Mouse (Mus musculus) neural tube, embryonic 11.5 days (tissue): ENCODE results near the gene Lman2. TPM values are rescaled to one million over a fixed set of nuclear protein-coding genes. Genes with fewer than 3 reads are reported as not detected.

Experiments used
- ATAC-seq: fragments of 200-750 bp; cut with Nextera tagmentation; 2 replicates; pipeline ENCODE4 v1.8.0; 2017; ENCODE audit warnings: moderate number of reproducible peaks, mild to moderate bottlenecking, moderate TSS enrichment, moderate library complexity; ENCODE audit not compliant: insufficient read depth, low FRiP score, low TSS enrichment
- DNase-seq: peaks from one replicate; pipeline ENCODE4 v3.0.0-alpha.2; 2015; ENCODE audit warnings: low spot score
- H3K27ac ChIP-seq: fragments of 300-500 bp; sonication (generic); 2 replicates; pipeline ENCODE4 v1.5.1; 2014; ENCODE audit warnings: low read depth, mild to moderate bottlenecking, low read length
- H3K27me3 ChIP-seq: fragments of 300-500 bp; sonication (generic); 2 replicates; pipeline ENCODE4 v1.6.1; 2014; ENCODE audit warnings: mild to moderate bottlenecking, low read length, mixed read lengths; ENCODE audit not compliant: control insufficient read depth, insufficient read depth
- H3K36me3 ChIP-seq: fragments of 300-500 bp; sonication (generic); 2 replicates; pipeline ENCODE4 v1.6.1; 2014; ENCODE audit warnings: mild to moderate bottlenecking, low read length, moderate library complexity, mixed read lengths; ENCODE audit not compliant: control insufficient read depth, insufficient read depth
- H3K4me1 ChIP-seq: fragments of 300-500 bp; sonication (generic); 2 replicates; pipeline ENCODE4 v1.6.1; 2014; ENCODE audit warnings: low read length, mixed read lengths; ENCODE audit not compliant: control insufficient read depth, insufficient read depth
- H3K4me2 ChIP-seq: fragments of 300-500 bp; sonication (generic); 2 replicates; pipeline ENCODE4 v1.6.1; 2014; ENCODE audit warnings: low read depth, mild to moderate bottlenecking, moderate library complexity
- H3K4me3 ChIP-seq: fragments of 300-500 bp; sonication (generic); 2 replicates; pipeline ENCODE4 v1.5.1; 2014; ENCODE audit warnings: low read depth, low read length
- H3K9ac ChIP-seq: fragments of 300-500 bp; sonication (generic); 2 replicates; pipeline ENCODE4 v1.6.1; 2014; ENCODE audit warnings: mild to moderate bottlenecking, low read length
- H3K9me3 ChIP-seq: fragments of 300-500 bp; sonication (generic); 2 replicates; pipeline ENCODE4 v1.6.1; 2016; ENCODE audit warnings: low read length; ENCODE audit not compliant: control insufficient read depth
- WGBS: fragments of 180-500 bp; shearing (Covaris S2); extraction: QIAGEN DNeasy Blood & Tissue Kit; methylation state at CpG from one replicate; pipeline ENCODE4 v1.1.7; 2014; 5-methylcytosine and 5-hydroxymethylcytosine counted together
- polyA plus RNA-seq: library from polyadenylated mRNA; unstranded; fragments of >200 nt; fragmentation: Nextera tagmentation; extraction: Ambion mirVana; gene quantifications from 2 replicates; pipeline ENCODE4 v1.2.1, GENCODE M21; 2014

Lman2 gene
- polyA plus RNA-seq, 1 experiment from 2014 or later: 94.8 TPM

DNA sequence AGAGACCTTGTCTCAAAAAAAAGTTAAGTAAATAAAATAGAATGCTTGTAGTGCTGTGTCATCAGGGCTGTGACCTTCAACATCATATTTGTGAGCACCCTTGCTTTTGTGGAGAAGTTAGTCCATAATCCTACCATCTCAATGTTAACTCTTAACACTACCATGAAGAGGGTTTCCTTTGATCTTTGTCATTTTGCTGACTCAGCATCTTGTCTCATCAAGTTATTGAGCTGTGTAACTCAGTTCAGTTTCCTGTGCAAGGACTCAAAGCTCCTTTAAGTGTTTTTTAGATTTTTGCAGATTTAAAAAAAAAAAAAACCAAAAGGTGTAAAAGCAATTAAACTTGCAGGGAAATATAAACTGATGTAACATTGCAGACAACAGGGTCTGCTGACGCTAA lies 65.8 kb downstream of the Lman2 start:
- Histone ChIP-seq H3K27ac (no peak overlapping the region), H3K4me1 (no peaks in the 10 kb centered on the region), H3K27me3 (no peaks in the 10 kb centered on the region), H3K4me3 (no peak overlapping the region), H3K9me3 (no peaks in the 10 kb centered on the region), H3K4me2 (no peak overlapping the region), H3K36me3 (peaks cover 12% of the 10 kb centered on the region), H3K9ac (no peak overlapping the region)
- no peak for ATAC-seq
- DNase-seq: no peak
- 95% methylated on average over 1 of the region's 1 CpGs for WGBS

Other genes with a start within 250 kb of the Lman2 start
- gene Gm17617, start 229.2 kb downstream of the Lman2 start, polyA plus RNA-seq: not detected in 2 replicates
- 3.0 and 3.2 TPM in 2 replicates for gene Fgfr4, start 210.1 kb downstream of the Lman2 start, polyA plus RNA-seq
- 68.2 and 69.8 TPM in 2 replicates for gene Nsd1, start 153.0 kb downstream of the Lman2 start, polyA plus RNA-seq
- 406 and 417 TPM in 2 replicates for gene Prelid1, start 42.3 kb downstream of the Lman2 start, polyA plus RNA-seq
- gene Rab24, start 40.8 kb downstream of the Lman2 start, polyA plus RNA-seq: 89.7 and 90.6 TPM in 2 replicates
- 29.5 and 31.6 TPM in 2 replicates for gene Mxd3, start 33.0 kb downstream of the Lman2 start, polyA plus RNA-seq
- gene Rgs14, start 6.9 kb upstream of the Lman2 start, polyA plus RNA-seq: 0.59 and 0.97 TPM in 2 replicates
- 0.13 TPM in 1 of 2 replicates, not detected in the other for gene Slc34a1, start 35.4 kb upstream of the Lman2 start, polyA plus RNA-seq
- gene Pfn3, start 52.4 kb upstream of the Lman2 start, polyA plus RNA-seq: not detected in 2 replicates
- gene F12, start 64.0 kb upstream of the Lman2 start, polyA plus RNA-seq: not detected in 2 replicates
- gene Grk6, start 82.3 kb upstream of the Lman2 start, polyA plus RNA-seq: 58.1 and 59.6 TPM in 2 replicates
- gene Prr7, start 101.5 kb upstream of the Lman2 start, polyA plus RNA-seq: 2.2 and 2.6 TPM in 2 replicates
- 362 and 372 TPM in 2 replicates for gene Dbn1, start 125.3 kb upstream of the Lman2 start, polyA plus RNA-seq
- gene Pdlim7, start 150.9 kb upstream of the Lman2 start, polyA plus RNA-seq: 165 and 172 TPM in 2 replicates
- 2.6 and 2.7 TPM in 2 replicates for gene Dok3, start 166.5 kb upstream of the Lman2 start, polyA plus RNA-seq
- 74.5 and 76.3 TPM in 2 replicates for gene Ddx41, start 173.9 kb upstream of the Lman2 start, polyA plus RNA-seq
- gene Fam193b, start 208.3 kb upstream of the Lman2 start, polyA plus RNA-seq: 44.6 and 51.0 TPM in 2 replicates
- gene Tmed9, start 210.9 kb upstream of the Lman2 start, polyA plus RNA-seq: 51.6 and 59.0 TPM in 2 replicates
- 21.7 and 22.0 TPM in 2 replicates for gene B4galt7, start 237.1 kb upstream of the Lman2 start, polyA plus RNA-seq